Mouse (Mus musculus) E14TG2a.4 (cell line): ENCODE results near the gene Arl15.

ENCODE experiments used
- H3K27me3 ChIP-seq: 2 replicates; pipeline ENCODE4 v1.6.1; 2014; ENCODE audit warnings: low read length, control low read depth; ENCODE audit not compliant: insufficient read depth
- H3K36me3 ChIP-seq: 2 replicates; pipeline ENCODE4 v1.6.1; 2014; ENCODE audit warnings: low read length, control low read depth; ENCODE audit not compliant: insufficient read depth
- H3K4me1 ChIP-seq: replicated peaks from 2 replicates; pipeline ENCODE4 v1.6.1; 2014; ENCODE audit warnings: low read depth, low read length, control low read depth
- H3K4me3 ChIP-seq: replicated peaks from 2 replicates; pipeline ENCODE4 v1.5.1; 2014; ENCODE audit warnings: mild to moderate bottlenecking, low read length
- H3K9me3 ChIP-seq: 2 replicates; pipeline ENCODE4 v1.6.1; 2014; ENCODE audit warnings: low read length, control low read depth
- CTCF ChIP-seq: conservative IDR thresholded peaks from 2 replicates; pipeline ENCODE4 v1.5.1; 2014; ENCODE audit warnings: low read length
- NANOG ChIP-seq: IDR thresholded peaks from 2 replicates; pipeline ENCODE4 v1.6.1; 2014; ENCODE audit warnings: borderline replicate concordance, low read length, mixed read lengths
- POU5F1 ChIP-seq: IDR thresholded peaks from 2 replicates; pipeline ENCODE4 v1.6.1; 2014; ENCODE audit warnings: low read length, borderline replicate concordance

The Arl15 gene

GRCm38 (mm10) chr13:114087696-114088465 is 293.6 kb downstream of the Arl15 start:
- TF ChIP-seq CTCF (no peak), NANOG (no peak), POU5F1 (no peak)
- H3K4me3 ChIP-seq = no peak overlapping the region
- H3K36me3 ChIP-seq = peaks cover 17% of the 10 kb centered on the region; the same call in 1 of the 2 replicates
- peaks cover 18% of the 10 kb centered on the region for H3K4me1 ChIP-seq
- no peaks in the 10 kb centered on the region for H3K27me3 ChIP-seq
- no peaks in the 10 kb centered on the region for H3K9me3 ChIP-seq

GRCm38 (mm10) chr13:114090786-114091185 is 296.5 kb downstream of the Arl15 start:
- no peak overlapping the region for H3K4me3 ChIP-seq
- peaks cover 17% of the 10 kb centered on the region; the same call in 1 of the 2 replicates for H3K36me3 ChIP-seq
- H3K4me1 ChIP-seq = peaks cover 14% of the 10 kb centered on the region
- no peak for TF ChIP-seq POU5F1
- no peak for TF ChIP-seq CTCF
- no peak for TF ChIP-seq NANOG
- H3K27me3 ChIP-seq = no peaks in the 10 kb centered on the region
- H3K9me3 ChIP-seq = no peaks in the 10 kb centered on the region

- TF ChIP-seq NANOG = no peak
- no peak for TF ChIP-seq POU5F1
- no peak for TF ChIP-seq CTCF
- Histone ChIP-seq H3K27me3 (no peaks in the 10 kb centered on the region), H3K36me3 (peaks cover 17% of the 10 kb centered on the region; the same call in 1 of the 2 replicates), H3K4me3 (no peak overlapping the region), H3K4me1 (peaks cover 14% of the 10 kb centered on the region), H3K9me3 (no peaks in the 10 kb centered on the region)
Measured at GRCm38 (mm10) chr13:114091231-114091630, 296.9 kb downstream of the Arl15 start.

- H3K4me3 ChIP-seq = no peak overlapping the region
- no peaks in the 10 kb centered on the region for H3K9me3 ChIP-seq
- no peaks in the 10 kb centered on the region for H3K27me3 ChIP-seq
- TF ChIP-seq NANOG (no peak), POU5F1 (no peak), CTCF (no peak)
- no peaks in the 10 kb centered on the region for H3K4me1 ChIP-seq
- H3K36me3 ChIP-seq = 0 out of 2 replicates have a peak, but pooled peaks cover 4% of the 10 kb centered on the region
Measured at GRCm38 (mm10) chr13:114094151-114094875, 300.0 kb downstream of the Arl15 start.

- no peaks in the 10 kb centered on the region for H3K36me3 ChIP-seq
- H3K27me3 ChIP-seq = no peaks in the 10 kb centered on the region
- no peaks in the 10 kb centered on the region for H3K4me1 ChIP-seq
- H3K4me3 ChIP-seq = no peak overlapping the region
- TF ChIP-seq POU5F1 (no peak), NANOG (no peak), CTCF (no peak)
- no peaks in the 10 kb centered on the region for H3K9me3 ChIP-seq
Measured at GRCm38 (mm10) chr13:114095440-114095839, 301.1 kb downstream of the Arl15 start.

GRCm38 (mm10) chr13:114096386-114096785 is 302.1 kb downstream of the Arl15 start:
- Histone ChIP-seq H3K4me3 (no peak overlapping the region), H3K36me3 (no peaks in the 10 kb centered on the region), H3K9me3 (no peaks in the 10 kb centered on the region), H3K4me1 (no peaks in the 10 kb centered on the region), H3K27me3 (no peaks in the 10 kb centered on the region)
- TF ChIP-seq NANOG = no peak
- no peak for TF ChIP-seq POU5F1
- no peak for TF ChIP-seq CTCF

- Histone ChIP-seq H3K4me1 (no peaks in the 10 kb centered on the region), H3K36me3 (peaks cover 14% of the 10 kb centered on the region), H3K27me3 (no peaks in the 10 kb centered on the region), H3K9me3 (no peaks in the 10 kb centered on the region), H3K4me3 (no peak overlapping the region)
- TF ChIP-seq CTCF = no peak
- no peak for TF ChIP-seq NANOG
- no peak for TF ChIP-seq POU5F1
Measured at GRCm38 (mm10) chr13:114101155-114101554, 306.9 kb downstream of the Arl15 start.

- H3K36me3 ChIP-seq = peaks cover 14% of the 10 kb centered on the region
- TF ChIP-seq NANOG = no peak
- TF ChIP-seq CTCF = no peak
- no peak for TF ChIP-seq POU5F1
- no peaks in the 10 kb centered on the region for H3K27me3 ChIP-seq
- H3K9me3 ChIP-seq = no peaks in the 10 kb centered on the region
- no peak overlapping the region for H3K4me3 ChIP-seq
- peaks cover 16% of the 10 kb centered on the region; the same call in 1 of the 2 replicates for H3K4me1 ChIP-seq
Measured at GRCm38 (mm10) chr13:114106083-114106482, 311.8 kb downstream of the Arl15 start.
